Mouse (Mus musculus): ENCODE data around the gene Lrig3. TPM values are rescaled to one million over a fixed set of nuclear protein-coding genes. Genes with fewer than 3 reads are reported as not detected.

The Lrig3 gene
- polyA plus RNA-seq, 1 experiment from 2014 or later, result 10.6 TPM

DNA sequence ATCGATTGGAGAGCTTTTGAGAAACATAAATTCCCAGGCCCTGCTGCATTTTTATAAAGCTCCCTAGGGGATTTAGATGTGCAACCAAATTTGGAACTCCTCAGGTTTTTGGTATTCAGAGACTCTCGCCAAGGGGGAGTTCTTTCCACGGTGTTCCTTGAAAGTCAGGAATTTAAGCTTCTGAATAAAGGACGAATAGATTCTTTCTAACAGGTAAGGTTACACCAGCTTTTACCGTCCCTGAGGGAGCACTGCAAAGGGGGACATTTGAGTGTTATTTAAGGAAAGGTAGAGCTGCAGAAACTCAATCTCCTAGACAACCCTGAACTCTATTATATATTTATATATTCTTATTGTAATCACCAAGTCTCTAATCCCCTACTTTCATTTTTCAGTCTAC, 22.9 kb upstream of the Lrig3 start:
- no peak overlapping the region for H3K27ac ChIP-seq
- no peaks in the 10 kb centered on the region for H3K9me3 ChIP-seq
- H3K4me3 ChIP-seq (replicated peaks), result no peak overlapping the region
- ATAC-seq (ENCODE audit: low FRiP score), result no peak
- no peak overlapping the region for H3K4me2 ChIP-seq
- 0 out of 2 replicates have a peak, but pooled peaks cover 8% of the 10 kb centered on the region for H3K27me3 ChIP-seq
- H3K36me3 ChIP-seq (replicated peaks), result no peaks in the 10 kb centered on the region
- no peak overlapping the region for H3K9ac ChIP-seq
- WGBS, result 29% methylated on average over 5 of the region's 5 CpGs
- peaks cover 20% of the 10 kb centered on the region for H3K4me1 ChIP-seq

GRCm38 (mm10) chr10:125944762-125945504, 21.0 kb upstream of the Lrig3 start:
- no peak overlapping the region for H3K4me3 ChIP-seq (replicated peaks)
- 48% methylated on average over 11 of the region's 11 CpGs for WGBS
- no peak overlapping the region for H3K27ac ChIP-seq
- H3K9ac ChIP-seq, result no peak overlapping the region
- H3K4me1 ChIP-seq, result peaks cover 31% of the 10 kb centered on the region
- H3K27me3 ChIP-seq, result 0 out of 2 replicates have a peak, but pooled peaks cover 8% of the 10 kb centered on the region
- H3K9me3 ChIP-seq, result no peaks in the 10 kb centered on the region
- no peak overlapping the region for H3K4me2 ChIP-seq
- ATAC-seq (ENCODE audit: low FRiP score), result no peak
- H3K36me3 ChIP-seq (replicated peaks), result no peaks in the 10 kb centered on the region

- Histone ChIP-seq H3K27ac (no peak overlapping the region), H3K9ac (no peak overlapping the region), H3K4me2 (peak overlapping the region; percentile 8; the same call in 1 of the 2 replicates), H3K4me1 (peaks cover 18% of the 10 kb centered on the region), H3K27me3 (0 out of 2 replicates have a peak, but pooled peaks cover 4% of the 10 kb centered on the region), H3K4me3 (replicated peaks) (no peak overlapping the region), H3K36me3 (replicated peaks) (no peaks in the 10 kb centered on the region), H3K9me3 (no peaks in the 10 kb centered on the region)
- no peak; the same call in 1 of the 2 replicates for ATAC-seq (ENCODE audit: low FRiP score)
- 41% methylated on average over 15 of the region's 15 CpGs for WGBS
Measured at GRCm38 (mm10) chr10:125948842-125949474, 17.0 kb upstream of the Lrig3 start.

- no peak for ATAC-seq (ENCODE audit: low FRiP score)
- no peaks in the 10 kb centered on the region for H3K9me3 ChIP-seq
- peaks cover 16% of the 10 kb centered on the region for H3K4me1 ChIP-seq
- no peaks in the 10 kb centered on the region for H3K27me3 ChIP-seq
- H3K4me3 ChIP-seq (replicated peaks), result no peak overlapping the region
- H3K36me3 ChIP-seq (replicated peaks), result no peaks in the 10 kb centered on the region
- no peak overlapping the region for H3K4me2 ChIP-seq
- H3K9ac ChIP-seq, result no peak overlapping the region
- H3K27ac ChIP-seq, result no peak overlapping the region
- WGBS, result 79% methylated on average over 5 of the region's 5 CpGs
Measured at GRCm38 (mm10) chr10:125951633-125952032, 14.3 kb upstream of the Lrig3 start.

GRCm38 (mm10) chr10:125954343-125954742, 11.6 kb upstream of the Lrig3 start:
- no peak for ATAC-seq (ENCODE audit: low FRiP score)
- no peak overlapping the region for H3K4me2 ChIP-seq
- no peaks in the 10 kb centered on the region for H3K36me3 ChIP-seq (replicated peaks)
- no peak overlapping the region for H3K27ac ChIP-seq
- H3K4me1 ChIP-seq, result no peaks in the 10 kb centered on the region
- H3K4me3 ChIP-seq (replicated peaks), result no peak overlapping the region
- H3K9me3 ChIP-seq, result no peaks in the 10 kb centered on the region
- 91% methylated on average over 7 of the region's 7 CpGs for WGBS
- H3K9ac ChIP-seq, result no peak overlapping the region
- peaks cover 7% of the 10 kb centered on the region; the same call in 1 of the 2 replicates for H3K27me3 ChIP-seq

DNA sequence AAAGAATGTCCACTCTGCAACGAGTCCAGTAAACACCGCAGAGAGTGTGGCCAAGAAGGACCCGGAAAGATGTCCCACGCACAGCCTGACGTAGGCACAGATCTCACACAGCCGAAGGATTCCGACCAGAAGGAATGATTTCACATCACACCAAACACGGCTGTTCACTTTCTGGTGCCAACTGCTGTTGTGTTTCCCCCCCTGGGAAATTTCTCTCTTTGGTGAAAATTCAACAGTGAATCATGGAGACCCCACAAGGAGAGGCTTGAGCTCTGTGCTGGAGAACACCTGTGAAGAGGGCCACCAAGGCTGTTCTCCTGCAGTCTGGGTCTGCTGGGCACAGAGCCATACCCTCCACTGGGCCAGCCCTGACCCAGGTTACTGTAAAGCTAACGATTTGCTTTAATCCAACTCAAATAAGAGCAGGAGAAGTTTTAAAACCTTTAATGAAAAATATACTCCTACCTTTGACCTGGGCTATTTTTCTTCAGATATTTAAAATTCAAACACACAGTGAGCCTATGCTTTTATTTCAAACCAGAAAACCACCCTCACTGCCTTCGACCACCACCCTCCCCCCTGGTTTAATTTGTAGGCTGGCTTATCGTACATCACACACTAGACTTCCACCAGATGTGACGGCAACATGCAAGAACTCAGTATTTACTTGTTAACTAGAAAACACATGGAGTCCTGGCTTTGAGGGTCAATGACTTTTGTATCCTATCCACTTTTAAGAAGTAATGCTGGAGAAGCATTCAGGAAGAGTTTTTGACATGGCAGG, 11.0 kb upstream of the Lrig3 start:
- Histone ChIP-seq H3K4me3 (replicated peaks) (no peak overlapping the region), H3K9me3 (no peaks in the 10 kb centered on the region), H3K4me2 (no peak overlapping the region), H3K9ac (no peak overlapping the region), H3K4me1 (no peaks in the 10 kb centered on the region), H3K27ac (no peak overlapping the region), H3K36me3 (replicated peaks) (no peaks in the 10 kb centered on the region), H3K27me3 (peaks cover 10% of the 10 kb centered on the region; the same call in 1 of the 2 replicates)
- WGBS, result 83% methylated on average over 12 of the region's 12 CpGs
- ATAC-seq (ENCODE audit: low FRiP score), result no peak

DNA sequence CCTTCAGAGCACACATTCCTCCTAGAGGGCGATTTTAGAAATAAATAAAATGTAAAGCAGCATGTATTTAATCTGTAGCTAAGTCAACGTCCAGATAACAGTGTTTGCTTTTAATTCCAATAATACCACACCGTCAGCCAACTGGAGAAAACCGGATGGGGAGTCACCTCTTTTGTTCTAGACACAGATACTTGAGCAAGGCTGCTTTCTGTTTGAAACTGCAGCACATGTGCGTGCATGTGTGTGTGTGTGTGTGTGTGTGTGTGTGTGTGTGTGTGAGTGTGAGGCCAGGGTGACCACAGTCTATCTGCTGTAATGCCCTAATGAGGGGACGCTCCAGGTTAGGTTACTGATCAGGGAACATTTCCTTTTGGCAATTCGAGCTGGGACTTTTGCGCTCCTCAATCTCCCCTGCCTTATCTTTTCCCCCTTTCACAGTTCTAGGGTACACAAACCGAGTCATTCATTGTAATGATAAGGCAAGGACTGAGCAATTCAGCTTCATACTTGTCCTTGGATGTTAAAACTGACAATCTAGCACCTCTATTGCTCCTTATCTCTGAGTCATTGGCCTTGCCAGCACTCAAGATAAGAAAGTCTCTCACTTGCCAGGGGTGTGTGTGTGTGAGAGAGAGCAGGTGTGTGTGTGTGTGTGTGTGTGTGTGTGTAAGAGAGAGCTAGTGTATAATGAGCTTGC, 4.4 kb upstream of the Lrig3 start:
- no peak overlapping the region for H3K4me3 ChIP-seq (replicated peaks)
- H3K4me2 ChIP-seq, result no peak overlapping the region
- no peak for ATAC-seq (ENCODE audit: low FRiP score)
- H3K9me3 ChIP-seq, result no peaks in the 10 kb centered on the region
- no peaks in the 10 kb centered on the region for H3K36me3 ChIP-seq (replicated peaks)
- 0 out of 2 replicates have a peak, but pooled peaks cover 2% of the 10 kb centered on the region for H3K4me1 ChIP-seq
- H3K9ac ChIP-seq, result no peak overlapping the region
- peaks cover 27% of the 10 kb centered on the region; the same call in 1 of the 2 replicates for H3K27me3 ChIP-seq
- H3K27ac ChIP-seq, result no peak overlapping the region
- 73% methylated on average over 9 of the region's 9 CpGs for WGBS

DNA sequence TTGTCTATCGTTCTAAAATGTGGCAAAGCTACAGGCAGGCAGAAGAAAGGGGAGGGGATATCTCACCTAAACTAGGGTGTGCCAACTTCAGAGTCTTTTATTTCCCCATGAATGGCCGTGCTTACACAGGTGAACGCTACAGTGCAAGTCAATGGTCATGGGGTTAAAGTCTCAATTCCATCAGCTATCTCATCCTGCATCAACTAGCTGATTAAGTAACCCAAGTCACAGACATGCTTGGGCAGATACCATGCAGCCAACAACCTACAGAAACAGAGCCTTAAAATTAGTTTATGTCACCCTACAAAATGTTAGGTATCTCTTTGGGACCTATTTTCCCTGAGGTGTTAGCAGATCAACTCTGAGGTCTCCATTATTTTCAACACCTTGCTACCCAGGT, 1.3 kb upstream of the Lrig3 start:
- H3K27ac ChIP-seq, result no peak overlapping the region
- ATAC-seq (ENCODE audit: low FRiP score), result no peak
- 83% methylated on average over 3 of the region's 3 CpGs for WGBS

DNA sequence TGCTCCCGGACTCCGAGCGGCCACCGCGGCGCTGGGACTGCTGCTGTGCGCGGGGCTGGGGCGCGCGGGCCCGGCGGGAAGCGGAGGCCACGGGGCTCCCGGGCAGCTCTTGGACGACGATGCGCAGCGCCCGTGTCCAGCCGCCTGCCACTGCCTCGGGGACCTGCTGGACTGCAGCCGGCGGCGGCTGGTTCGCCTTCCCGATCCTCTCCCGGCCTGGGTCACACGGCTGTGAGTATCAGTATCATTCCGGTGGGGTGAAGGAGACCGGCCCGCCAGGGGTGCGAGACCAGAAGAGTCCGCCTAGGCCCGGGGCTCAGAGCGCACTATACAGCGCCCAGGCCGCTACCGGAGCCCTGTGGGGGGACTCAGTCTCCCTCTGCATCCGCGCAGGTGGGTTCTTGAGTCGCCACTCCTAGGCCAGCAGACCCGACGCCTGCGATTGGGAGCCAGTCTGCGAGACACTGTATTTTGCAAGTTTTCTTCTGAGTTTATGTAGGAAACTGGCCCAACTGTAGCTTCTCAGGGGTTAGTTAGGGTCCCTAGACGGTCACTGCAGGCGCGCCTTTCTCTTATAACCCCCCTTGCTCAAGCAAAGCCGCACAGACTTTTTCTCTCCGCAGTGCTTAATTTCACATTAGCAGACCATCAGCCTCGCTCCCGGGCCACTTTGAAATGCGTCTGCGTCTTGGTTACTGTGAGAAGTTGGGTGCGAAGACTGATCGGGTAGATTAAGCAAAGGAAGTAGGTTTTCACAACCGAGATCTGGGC, 698 bp downstream of the Lrig3 start:
- Histone ChIP-seq H3K9me3 (no peaks in the 10 kb centered on the region), H3K9ac (peak overlapping the region; percentile 81), H3K36me3 (replicated peaks) (no peaks in the 10 kb centered on the region), H3K4me2 (peak overlapping the region; percentile 94), H3K4me3 (replicated peaks) (peak overlapping the region; percentile 77), H3K27ac (peak overlapping the region; percentile 76), H3K27me3 (peaks cover 43% of the 10 kb centered on the region), H3K4me1 (peaks cover 27% of the 10 kb centered on the region)
- peak; percentile 66 for ATAC-seq (ENCODE audit: low FRiP score)
- under 1% methylated on average over 55 of the region's 59 CpGs for WGBS

More for the DNA sequence above, 1.3 kb upstream of the Lrig3 start:
- Histone ChIP-seq H3K9me3 (no peaks in the 10 kb centered on the region), H3K4me3 (replicated peaks) (no peak overlapping the region), H3K4me1 (peaks cover 27% of the 10 kb centered on the region), H3K27me3 (peaks cover 30% of the 10 kb centered on the region), H3K9ac (no peak overlapping the region), H3K4me2 (no peak overlapping the region), H3K36me3 (replicated peaks) (no peaks in the 10 kb centered on the region)

GRCm38 (mm10) chr10:125967436-125968160, 1.6 kb downstream of the Lrig3 start:
- Histone ChIP-seq H3K9me3 (no peaks in the 10 kb centered on the region), H3K4me1 (peaks cover 27% of the 10 kb centered on the region), H3K4me3 (replicated peaks) (peak overlapping the region; percentile 77), H3K9ac (0 out of 2 replicates have a peak overlapping the region, but pooled peaks have one; percentile 81), H3K4me2 (peak overlapping the region; percentile 94), H3K27ac (peak overlapping the region; percentile 50; the same call in 1 of the 2 replicates), H3K27me3 (peaks cover 43% of the 10 kb centered on the region), H3K36me3 (replicated peaks) (no peaks in the 10 kb centered on the region)
- no peak for ATAC-seq (ENCODE audit: low FRiP score)
- 2% methylated on average over 14 of the region's 14 CpGs for WGBS

All from forebrain, embryonic 12.5 days (tissue).